Mouse (Mus musculus) kidney, adult 2 months (tissue): ENCODE results near the gene Zfp385b.

Experiments used
- CTCF ChIP-seq: fragments of 200-500 bp; conservative IDR thresholded peaks from 2 replicates; pipeline ENCODE4 v1.5.1; 2011; ENCODE audit warnings: low read depth, mild to moderate bottlenecking, control low read depth, low read length, moderate library complexity, mixed read lengths; ENCODE audit not compliant: insufficient read depth, insufficient read length
- POLR2A ChIP-seq: fragments of 200-500 bp; IDR thresholded peaks from one replicate; pipeline ENCODE4 v1.6.1; 2011; ENCODE audit warnings: low read depth, low read length, control low read depth

GRCm38 (mm10) chr2:77528079-77528752 lies 291.2 kb downstream of the Zfp385b start:
- TF ChIP-seq POLR2A, result no peak
- no peak for TF ChIP-seq CTCF
